Mouse (Mus musculus) embryonic facial prominence, embryonic 15.5 days (tissue): ENCODE data around the gene Ifitm1. TPM values are rescaled to one million over a fixed set of nuclear protein-coding genes. Genes with fewer than 3 reads are reported as not detected.
"Not testable (repeated sequence)": the region's sequence is repeated elsewhere in the genome, so short reads cannot be mapped to it uniquely, and the experiment has no call there.

Source experiments
- ATAC-seq: fragments of 200-750 bp; cut with Nextera tagmentation; 2 replicates; pipeline ENCODE4 v1.8.0; 2017; ENCODE audit warnings: low read depth, moderate TSS enrichment; ENCODE audit not compliant: insufficient number of reproducible peaks, low FRiP score, low TSS enrichment
- H3K27ac ChIP-seq: fragments of 300-500 bp; sonication (generic); replicated peaks from 2 replicates; pipeline ENCODE4 v1.5.1; 2015; ENCODE audit warnings: mild to moderate bottlenecking, inconsistent platforms
- H3K27me3 ChIP-seq: fragments of 300-500 bp; sonication (generic); 2 replicates; pipeline ENCODE4 v1.6.1; 2015; ENCODE audit warnings: inconsistent platforms
- H3K36me3 ChIP-seq: fragments of 300-500 bp; sonication (generic); 2 replicates; pipeline ENCODE4 v1.6.1; 2015; ENCODE audit warnings: mild to moderate bottlenecking, inconsistent platforms
- H3K4me1 ChIP-seq: fragments of 300-500 bp; sonication (generic); 2 replicates; pipeline ENCODE4 v1.6.1; 2015; ENCODE audit warnings: inconsistent platforms
- H3K4me2 ChIP-seq: fragments of 300-500 bp; sonication (generic); replicated peaks from 2 replicates; pipeline ENCODE4 v1.6.1; 2015; ENCODE audit warnings: mild to moderate bottlenecking, inconsistent platforms
- H3K4me3 ChIP-seq: fragments of 300-500 bp; sonication (generic); replicated peaks from 2 replicates; pipeline ENCODE4 v1.5.1; 2015; ENCODE audit warnings: mild to moderate bottlenecking, inconsistent platforms
- H3K9ac ChIP-seq: fragments of 300-500 bp; sonication (generic); 2 replicates; pipeline ENCODE4 v1.6.1; 2015; ENCODE audit warnings: inconsistent platforms
- H3K9me3 ChIP-seq: fragments of 300-500 bp; sonication (generic); replicated peaks from 2 replicates; pipeline ENCODE4 v1.6.1; 2016; ENCODE audit warnings: inconsistent platforms
- WGBS: fragments of 180-500 bp; shearing (Covaris S2); methylation state at CpG from one replicate; pipeline ENCODE4 v1.1.7; 2015; 5-methylcytosine and 5-hydroxymethylcytosine counted together
- polyA plus RNA-seq: library from polyadenylated mRNA; unstranded; fragments of >200 nt; fragmentation: Nextera tagmentation; extraction: Ambion mirVana; gene quantifications from 2 replicates; pipeline ENCODE4 v1.2.1, GENCODE M21; 2015

The Ifitm1 gene
- polyA plus RNA-seq, 1 experiment from 2014 or later, result 137 TPM

GRCm38 (mm10) chr7:140960026-140960425 lies 7.0 kb upstream of the Ifitm1 start:
- H3K36me3 ChIP-seq, result no peaks in the 10 kb centered on the region
- no peak overlapping the region for H3K27ac ChIP-seq
- 78% methylated on average over 5 of the region's 5 CpGs for WGBS
- no peaks in the 10 kb centered on the region for H3K27me3 ChIP-seq
- no peak overlapping the region for H3K4me2 ChIP-seq
- H3K4me3 ChIP-seq, result no peak overlapping the region
- no peak for ATAC-seq
- peaks cover 23% of the 10 kb centered on the region for H3K4me1 ChIP-seq
- H3K9ac ChIP-seq, result no peak overlapping the region
- no peaks in the 10 kb centered on the region for H3K9me3 ChIP-seq

- no peak for ATAC-seq
- H3K9ac ChIP-seq, result no peak overlapping the region
- WGBS, result 69% methylated on average over 2 of the region's 2 CpGs
- H3K4me3 ChIP-seq, result no peak overlapping the region
- H3K4me2 ChIP-seq, result no peak overlapping the region
- H3K4me1 ChIP-seq, result peaks cover 18% of the 10 kb centered on the region
- H3K9me3 ChIP-seq, result no peaks in the 10 kb centered on the region
- H3K36me3 ChIP-seq, result no peaks in the 10 kb centered on the region
- H3K27ac ChIP-seq, result no peak overlapping the region
- no peaks in the 10 kb centered on the region for H3K27me3 ChIP-seq
Observed at GRCm38 (mm10) chr7:140961416-140961815, 5.6 kb upstream of the Ifitm1 start.

- H3K27me3 ChIP-seq, result no peaks in the 10 kb centered on the region
- ATAC-seq, result no peak
- no peak overlapping the region for H3K27ac ChIP-seq
Observed at GRCm38 (mm10) chr7:140962733-140963132, 4.3 kb upstream of the Ifitm1 start.

GRCm38 (mm10) chr7:140967862-140968591 lies 1.0 kb downstream of the Ifitm1 start:
- H3K4me1 ChIP-seq, result peaks cover 28% of the 10 kb centered on the region
- H3K27me3 ChIP-seq, result no peaks in the 10 kb centered on the region
- peak overlapping the region; percentile 82 for H3K27ac ChIP-seq
- H3K4me2 ChIP-seq, result peak overlapping the region; percentile 39
- 6% methylated on average over 14 of the region's 14 CpGs for WGBS
- ATAC-seq, result peak; percentile 77
- H3K4me3 ChIP-seq, result peak overlapping the region; percentile 26
- no peak overlapping the region for H3K9ac ChIP-seq
- H3K36me3 ChIP-seq, result no peaks in the 10 kb centered on the region
- no peaks in the 10 kb centered on the region for H3K9me3 ChIP-seq

More at GRCm38 (mm10) chr7:140962733-140963132, 4.3 kb upstream of the Ifitm1 start:
- Histone ChIP-seq H3K4me1 (peaks cover 15% of the 10 kb centered on the region), H3K9ac (no peak overlapping the region), H3K4me2 (no peak overlapping the region), H3K4me3 (no peak overlapping the region), H3K9me3 (no peaks in the 10 kb centered on the region), H3K36me3 (no peaks in the 10 kb centered on the region)
- WGBS, result 76% methylated on average over 2 of the region's 2 CpGs

GRCm38 (mm10) chr7:140968710-140969109 lies 1.7 kb downstream of the Ifitm1 start:
- H3K27me3 ChIP-seq, H3K9ac ChIP-seq, H3K36me3 ChIP-seq, ATAC-seq, H3K27ac ChIP-seq, H3K9me3 ChIP-seq: not testable (repeated sequence)
- peaks cover 35% of the 10 kb centered on the region for H3K4me1 ChIP-seq
- H3K4me3 ChIP-seq, result peak overlapping the region; percentile 26
- peak overlapping the region; percentile 39 for H3K4me2 ChIP-seq
- WGBS, result 42% methylated on average over 3 of the region's 3 CpGs

- H3K27ac ChIP-seq, result peak overlapping the region; percentile 84
- H3K9me3 ChIP-seq, result no peaks in the 10 kb centered on the region
- H3K4me3 ChIP-seq, result no peak overlapping the region
- H3K27me3 ChIP-seq, result no peaks in the 10 kb centered on the region
- no peaks in the 10 kb centered on the region for H3K36me3 ChIP-seq
- no peak for ATAC-seq
- peaks cover 49% of the 10 kb centered on the region for H3K4me1 ChIP-seq
- H3K9ac ChIP-seq, result no peak overlapping the region
- no peak overlapping the region for H3K4me2 ChIP-seq
- WGBS, result 44% methylated on average over 7 of the region's 7 CpGs
Observed at GRCm38 (mm10) chr7:140970931-140971330, 3.9 kb downstream of the Ifitm1 start.

GRCm38 (mm10) chr7:140971479-140972171 lies 4.6 kb downstream of the Ifitm1 start:
- Histone ChIP-seq H3K9ac (no peak overlapping the region), H3K4me1 (peaks cover 49% of the 10 kb centered on the region)

GRCm38 (mm10) chr7:140973396-140974165 lies 6.6 kb downstream of the Ifitm1 start:
- no peak overlapping the region for H3K9ac ChIP-seq
- H3K4me3 ChIP-seq, result no peak overlapping the region
- no peaks in the 10 kb centered on the region for H3K9me3 ChIP-seq
- H3K27me3 ChIP-seq, result no peaks in the 10 kb centered on the region
- no peaks in the 10 kb centered on the region for H3K36me3 ChIP-seq
- WGBS, result 28% methylated on average over 14 of the region's 14 CpGs
- 0 out of 2 replicates have a peak overlapping the region, but pooled peaks have one; percentile 3 for H3K4me2 ChIP-seq
- no peak for ATAC-seq
- peaks cover 37% of the 10 kb centered on the region for H3K4me1 ChIP-seq
- H3K27ac ChIP-seq, result peak overlapping the region; percentile 83

More at GRCm38 (mm10) chr7:140971479-140972171, 4.6 kb downstream of the Ifitm1 start:
- H3K27me3 ChIP-seq, result no peaks in the 10 kb centered on the region
- H3K27ac ChIP-seq, result peak overlapping the region; percentile 84
- no peaks in the 10 kb centered on the region for H3K36me3 ChIP-seq
- peak overlapping the region; percentile 17 for H3K4me2 ChIP-seq
- no peak overlapping the region for H3K4me3 ChIP-seq
- peak; percentile 12; the same call in 1 of the 2 replicates for ATAC-seq
- no peaks in the 10 kb centered on the region for H3K9me3 ChIP-seq
- WGBS, result 41% methylated on average over 8 of the region's 8 CpGs

- H3K9ac ChIP-seq, result no peak overlapping the region
- H3K27me3 ChIP-seq, result no peaks in the 10 kb centered on the region
- H3K4me3 ChIP-seq, result no peak overlapping the region
- no peaks in the 10 kb centered on the region for H3K36me3 ChIP-seq
- H3K27ac ChIP-seq, result 0 out of 2 replicates have a peak overlapping the region, but pooled peaks have one; percentile 14
- no peaks in the 10 kb centered on the region for H3K9me3 ChIP-seq
- 30% methylated on average over 9 of the region's 9 CpGs for WGBS
- peaks cover 37% of the 10 kb centered on the region for H3K4me1 ChIP-seq
- H3K4me2 ChIP-seq, result no peak overlapping the region
- no peak for ATAC-seq
Observed at GRCm38 (mm10) chr7:140974940-140975339, 7.9 kb downstream of the Ifitm1 start.

- Histone ChIP-seq H3K9ac (no peak overlapping the region), H3K4me3 (no peak overlapping the region), H3K4me1 (peaks cover 37% of the 10 kb centered on the region), H3K36me3 (no peaks in the 10 kb centered on the region), H3K9me3 (no peaks in the 10 kb centered on the region), H3K27me3 (no peaks in the 10 kb centered on the region), H3K4me2 (no peak overlapping the region), H3K27ac (0 out of 2 replicates have a peak overlapping the region, but pooled peaks have one; percentile 14)
- WGBS, result 42% methylated on average over 3 of the region's 3 CpGs
- ATAC-seq, result no peak
Observed at GRCm38 (mm10) chr7:140975465-140975864, 8.4 kb downstream of the Ifitm1 start.

GRCm38 (mm10) chr7:140976720-140977119 lies 9.7 kb downstream of the Ifitm1 start:
- not testable (repeated sequence) for H3K4me3 ChIP-seq, ATAC-seq, H3K4me2 ChIP-seq, H3K36me3 ChIP-seq, H3K27me3 ChIP-seq, H3K9ac ChIP-seq, H3K27ac ChIP-seq, H3K9me3 ChIP-seq
- H3K4me1 ChIP-seq, result peaks cover 26% of the 10 kb centered on the region
- 78% methylated on average over 9 of the region's 9 CpGs for WGBS
